Mouse (Mus musculus) kidney, postnatal 36 days (tissue): Measurements from ENCODE around the gene Mrps18a.

Source experiments
- DNase-seq, 2 experiments: peaks; one replicate each; pipeline ENCODE4 v3.0.0; 2021 to 2022; ENCODE audit warnings: mixed read lengths in 2 of 2

Gene Mrps18a

GRCm38 (mm10) chr17:46110402-46111289 lies at the start of gene Mrps18a:
Mrps18a (plus strand) TSS chr17:46110986.
- peak; percentile 83 to 92 for DNase-seq

DNA sequence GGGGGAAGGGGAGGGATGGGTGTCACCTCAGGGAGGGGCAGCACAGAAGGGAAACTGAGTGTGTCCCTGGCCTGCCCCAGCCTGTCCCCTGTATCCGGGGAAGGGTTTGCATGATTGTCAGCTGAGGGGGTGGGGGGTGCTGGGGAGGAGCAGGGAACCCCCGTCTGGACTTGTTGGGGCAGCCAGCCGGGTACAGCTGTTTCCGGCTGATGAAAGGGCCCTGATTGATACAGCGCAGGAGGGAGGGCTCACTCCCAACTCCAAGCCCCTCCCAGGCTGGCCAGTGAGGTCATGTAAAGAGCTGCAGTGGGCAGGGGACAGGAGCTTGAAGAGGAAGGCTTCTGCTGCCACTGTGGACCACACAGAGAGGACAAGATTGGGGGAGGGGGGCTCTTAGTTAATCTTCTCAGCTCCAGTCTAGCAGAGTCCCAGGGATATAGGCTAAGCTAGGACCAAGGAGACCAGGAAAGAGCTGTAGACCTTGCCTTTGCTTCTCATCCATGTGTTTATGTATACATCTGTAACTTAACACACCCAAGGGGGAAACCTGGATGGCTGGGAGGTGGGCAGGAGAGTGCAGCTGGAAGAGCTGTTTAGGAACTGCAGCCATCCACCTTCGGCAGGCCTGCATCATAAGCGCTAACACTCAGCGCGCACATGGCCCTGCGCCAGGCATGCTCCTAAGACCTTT lies 47.4 kb upstream of the Mrps18a start:
- DNase-seq = peak in 1 of 2 experiments; percentile 72

GRCm38 (mm10) chr17:46063974-46064312 lies 46.8 kb upstream of the Mrps18a start:
- no peak for DNase-seq

- DNase-seq = no peak
Measured at GRCm38 (mm10) chr17:46070046-46070445, 40.7 kb upstream of the Mrps18a start.

- no peak for DNase-seq
Measured at GRCm38 (mm10) chr17:46071531-46071930, 39.3 kb upstream of the Mrps18a start.

DNA sequence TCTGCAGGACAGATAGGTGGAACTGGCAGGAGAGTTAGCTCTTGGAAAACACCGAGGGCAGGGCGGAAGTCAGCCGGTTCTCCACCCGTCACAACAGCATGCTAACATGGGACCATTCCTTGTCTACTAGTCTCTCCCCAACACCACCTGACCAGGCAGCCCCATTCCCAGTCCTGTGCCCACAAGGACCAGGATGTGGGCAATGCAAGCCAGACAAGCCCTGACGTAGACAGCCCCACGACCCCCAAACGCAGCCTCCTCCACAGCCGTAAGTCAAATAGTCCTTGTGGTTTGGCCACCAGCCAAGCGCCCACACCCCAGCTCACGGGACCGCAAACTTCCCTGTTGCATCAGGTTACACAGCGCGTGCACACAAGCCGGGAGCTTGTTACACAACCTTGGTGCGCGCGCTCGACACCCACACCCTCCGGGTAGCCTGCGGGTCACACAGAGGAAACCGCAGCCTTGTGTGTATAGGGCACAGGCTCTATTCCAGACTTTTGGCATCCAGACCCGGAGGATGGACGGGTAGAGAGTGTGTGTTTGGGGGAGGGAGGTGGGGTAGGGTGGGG lies 37.0 kb upstream of the Mrps18a start:
- peak; percentile 71 to 77 for DNase-seq

DNA sequence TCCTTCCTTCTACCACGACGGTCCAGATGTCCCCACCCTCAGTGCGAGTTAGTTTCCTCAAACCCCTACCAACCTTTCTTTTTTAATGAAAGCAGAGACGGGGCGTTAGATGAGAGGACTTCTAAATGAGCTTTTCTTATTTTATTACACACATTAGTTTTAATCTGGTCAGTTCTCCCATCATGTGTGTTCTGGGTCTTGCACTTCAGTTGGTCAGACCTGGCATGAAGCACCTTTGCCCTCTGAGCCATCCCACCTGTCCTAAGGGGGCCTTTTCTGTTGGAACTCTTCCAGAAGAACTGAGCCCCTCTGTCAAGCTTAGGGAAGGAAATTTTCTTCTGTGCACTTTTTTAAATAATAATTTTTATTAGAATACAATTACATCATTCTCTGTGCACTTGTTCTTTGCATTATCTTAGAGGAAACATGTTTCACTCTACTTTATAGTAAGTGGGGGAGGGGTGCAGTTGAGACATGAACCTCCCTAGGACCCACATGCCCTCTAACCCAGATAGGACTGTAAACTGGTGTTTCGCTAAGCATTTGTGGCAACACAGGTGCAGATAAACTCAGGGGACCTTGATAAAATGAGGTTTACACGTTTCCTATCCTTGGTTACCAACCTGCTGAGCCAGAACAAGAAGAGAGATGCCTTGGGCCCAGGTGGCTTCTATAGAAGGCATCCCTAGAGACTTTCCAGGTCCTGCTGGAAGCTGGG lies 36.2 kb upstream of the Mrps18a start:
- no peak for DNase-seq

DNA sequence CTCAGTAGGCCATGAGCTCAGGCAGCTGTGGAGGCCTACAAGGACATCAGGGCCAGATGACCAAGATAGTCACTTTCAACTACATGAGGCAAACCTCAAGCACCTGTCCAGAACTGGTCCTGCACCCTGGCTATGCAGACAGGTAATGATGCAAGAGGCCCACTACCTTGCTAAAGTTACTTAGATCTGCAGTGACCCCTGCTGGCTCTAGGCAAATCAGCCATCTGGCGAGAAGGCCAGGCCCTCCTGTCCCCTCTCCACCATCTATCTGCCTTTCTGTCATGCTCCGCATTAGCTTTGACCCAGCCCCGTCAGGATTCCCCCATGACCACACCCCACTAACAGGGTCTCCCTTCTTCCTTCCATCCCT lies 35.7 kb upstream of the Mrps18a start:
- peak in 1 of 2 experiments; percentile 66 for DNase-seq

GRCm38 (mm10) chr17:46075551-46076259 lies 35.1 kb upstream of the Mrps18a start:
- no peak for DNase-seq

GRCm38 (mm10) chr17:46076260-46076551 lies 34.6 kb upstream of the Mrps18a start:
- DNase-seq = peak in 1 of 2 experiments; percentile 22

DNA sequence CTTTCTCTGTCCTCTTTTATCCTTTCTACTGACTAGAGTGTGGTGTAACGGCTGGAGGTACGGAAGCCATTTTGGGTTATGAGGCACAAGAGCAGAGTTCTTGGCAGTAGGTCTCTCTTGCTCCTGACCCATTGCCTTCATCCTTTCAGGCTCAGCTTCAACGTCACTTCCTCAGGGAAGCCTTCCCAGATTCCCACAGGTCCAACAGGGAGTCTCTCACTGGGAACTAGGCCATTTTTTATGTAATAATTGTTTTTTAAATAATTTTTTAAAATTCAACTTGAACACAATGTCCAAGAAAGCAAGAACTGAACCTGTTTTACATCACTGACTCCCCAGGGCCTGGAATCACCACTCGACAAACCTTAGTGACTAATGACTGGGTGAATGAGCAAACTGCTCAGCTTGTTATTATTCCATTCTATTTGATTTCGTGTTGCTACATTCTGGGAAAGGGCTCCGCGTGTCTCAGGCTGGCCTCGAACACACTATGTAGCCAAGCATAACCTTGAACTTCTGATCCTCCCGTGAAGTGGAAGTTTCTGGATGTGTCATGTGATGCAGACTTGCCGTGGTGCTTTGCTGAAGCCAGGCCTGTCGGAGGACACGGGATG lies 32.8 kb upstream of the Mrps18a start:
- no peak for DNase-seq

GRCm38 (mm10) chr17:46079037-46079436 lies 31.7 kb upstream of the Mrps18a start:
- no peak for DNase-seq

DNA sequence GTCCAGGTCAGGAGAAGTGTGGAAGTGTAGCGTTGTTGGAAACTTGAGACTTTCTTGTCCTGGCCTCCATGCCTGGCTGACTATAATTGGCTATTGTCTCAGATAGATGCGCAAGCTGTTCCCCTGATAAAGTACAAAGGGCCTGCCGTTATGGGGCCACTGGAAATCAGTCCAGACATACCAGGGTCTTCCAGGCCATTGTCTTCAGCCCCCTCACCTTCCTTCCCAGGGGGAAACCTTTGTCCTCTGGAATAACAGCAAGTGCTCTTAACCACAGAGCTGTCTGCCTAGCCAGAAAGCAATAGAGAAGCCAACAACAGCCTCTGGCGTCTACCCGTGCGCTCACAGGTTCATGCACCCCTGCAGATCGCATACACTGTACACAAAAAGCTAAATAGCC lies 30.4 kb upstream of the Mrps18a start:
- no peak for DNase-seq

- no peak for DNase-seq
Measured at GRCm38 (mm10) chr17:46081042-46081441, 29.7 kb upstream of the Mrps18a start.

DNA sequence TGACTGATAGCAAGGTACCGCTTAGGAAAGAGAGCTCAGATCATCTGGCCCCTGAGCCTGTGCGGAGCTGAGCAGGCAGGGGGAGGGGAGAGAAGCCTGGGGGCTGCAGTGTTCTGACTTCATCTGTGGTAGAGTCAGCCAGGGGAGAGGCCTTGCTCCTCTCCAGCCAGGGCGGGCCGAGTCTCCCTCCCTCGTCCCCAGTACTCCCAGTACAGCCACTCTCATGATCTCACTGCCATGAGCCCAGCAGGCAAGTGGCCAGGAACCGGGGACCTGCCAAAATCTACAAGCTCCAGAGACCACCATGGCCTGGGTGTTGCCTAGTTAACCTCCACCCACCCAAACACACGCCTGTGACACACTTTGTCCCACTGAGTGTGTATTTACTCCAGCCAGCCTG lies 29.1 kb upstream of the Mrps18a start:
- DNase-seq = no peak

DNA sequence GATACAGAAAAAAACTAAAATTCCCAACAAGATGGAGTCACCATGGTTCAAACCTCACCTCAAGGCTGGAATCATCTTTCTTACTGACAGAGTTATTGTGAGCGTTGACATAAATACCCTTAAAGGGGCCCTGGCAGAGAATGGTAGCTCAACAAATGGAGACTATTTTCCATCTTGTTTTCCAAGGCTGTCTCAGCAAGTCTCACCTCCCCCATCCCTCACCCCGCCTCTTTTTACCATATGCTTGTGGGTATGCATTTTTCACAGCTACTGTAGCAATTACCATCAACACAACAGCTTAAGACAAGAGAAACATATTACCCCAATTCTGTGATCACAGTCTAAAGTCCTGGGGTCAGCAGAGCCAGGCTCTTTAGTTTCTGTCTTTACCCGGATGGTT lies 27.4 kb upstream of the Mrps18a start:
- no peak for DNase-seq

GRCm38 (mm10) chr17:46084091-46084501 lies 26.7 kb upstream of the Mrps18a start:
- DNase-seq = peak; percentile 84 to 89

DNA sequence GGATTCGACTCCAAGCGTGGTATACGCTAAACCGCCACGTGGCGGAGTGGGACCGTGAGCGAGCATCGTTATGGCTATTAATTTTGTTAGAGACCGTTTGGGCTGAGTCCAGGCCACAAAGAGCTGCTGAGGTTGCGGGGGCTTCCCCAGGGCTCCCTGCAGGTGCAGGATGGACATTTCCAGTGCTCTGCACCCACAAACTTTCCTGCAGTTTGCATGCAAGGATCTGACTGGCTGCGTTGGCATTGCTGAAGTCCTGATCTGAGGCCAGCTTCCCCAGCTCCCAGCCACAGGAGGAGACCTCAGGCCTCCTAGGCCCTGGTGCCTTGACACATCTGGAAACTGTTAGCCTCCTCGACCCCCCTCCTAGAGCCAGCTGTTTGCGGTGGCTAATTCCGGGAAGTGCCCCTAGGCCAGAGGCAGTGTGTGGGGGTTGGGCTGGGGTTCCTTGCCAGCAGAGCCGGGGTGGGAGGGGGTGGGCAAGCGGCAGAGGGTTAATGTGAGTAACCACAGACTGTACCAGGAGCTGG lies 24.4 kb upstream of the Mrps18a start:
- DNase-seq = peak in 1 of 2 experiments; percentile 22

GRCm38 (mm10) chr17:46091351-46091750 lies 19.4 kb upstream of the Mrps18a start:
- no peak for DNase-seq

DNA sequence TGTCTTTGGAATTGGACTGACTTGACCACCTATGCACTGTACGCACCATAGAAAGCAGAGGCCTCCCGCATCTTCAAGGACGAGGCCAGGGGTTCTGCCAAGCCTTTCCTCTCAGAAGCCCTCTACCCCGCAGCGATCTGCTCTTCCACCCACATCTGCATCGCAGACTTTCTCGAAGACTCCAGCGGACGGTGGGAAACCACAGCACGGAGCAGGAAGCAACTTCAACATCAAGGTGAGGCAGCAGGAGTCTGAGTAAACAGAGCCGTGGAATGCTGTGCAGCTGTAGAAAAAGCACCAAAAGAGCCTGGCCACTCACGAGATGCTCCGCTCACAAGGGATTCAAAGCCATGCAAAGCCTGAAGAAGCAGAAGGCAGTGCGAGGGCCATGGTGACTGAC lies 18.9 kb upstream of the Mrps18a start:
- DNase-seq = no peak

DNA sequence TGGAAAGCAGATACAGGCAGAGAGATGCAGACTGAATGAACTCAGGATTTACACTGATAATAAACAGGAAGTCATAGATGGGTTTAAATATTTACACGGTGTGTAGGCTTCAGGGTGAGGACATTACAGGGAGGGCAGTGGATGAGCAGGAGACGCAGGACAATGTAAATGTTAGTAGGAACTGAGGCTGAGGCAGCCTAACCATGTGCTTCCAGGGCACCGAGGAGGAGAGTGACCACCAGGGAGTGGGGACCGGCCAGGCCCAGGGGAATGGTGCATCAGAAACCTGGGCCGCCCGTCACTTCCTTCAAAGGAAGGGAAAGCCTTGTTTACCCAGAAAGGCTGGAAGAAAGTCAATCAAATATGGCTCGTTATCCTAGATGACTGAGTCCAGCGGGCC lies 12.3 kb upstream of the Mrps18a start:
- DNase-seq = no peak

DNA sequence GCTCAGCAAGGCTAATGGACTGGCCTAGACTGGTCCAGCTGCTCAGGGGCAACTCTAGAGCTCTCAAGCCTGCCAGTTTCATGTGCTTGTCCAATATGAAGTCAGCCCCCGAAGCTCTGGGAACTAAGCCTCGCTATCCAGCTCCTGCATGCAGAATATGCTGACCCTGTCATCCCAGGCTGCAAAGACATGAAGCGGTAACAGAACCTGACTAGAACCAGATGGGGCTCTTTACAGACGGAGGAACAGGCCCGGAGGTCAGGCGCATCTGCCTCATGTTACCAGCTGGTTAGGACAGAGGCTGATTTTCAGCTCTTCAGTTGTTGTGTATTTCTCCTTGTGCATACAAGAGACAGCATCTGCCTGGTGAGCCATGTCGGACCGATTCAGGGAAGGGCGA lies 8.9 kb upstream of the Mrps18a start:
- DNase-seq = no peak
